Mouse (Mus musculus): Measurements from ENCODE around the gene Cdc42bpb. TPM values are rescaled to one million over a fixed set of nuclear protein-coding genes. Genes with fewer than 3 reads are reported as not detected.

Cdc42bpb gene
- polyA plus RNA-seq, 1 experiment, result 78.4 TPM

- 93% methylated on average over 11 of the region's 11 CpGs for WGBS
- Histone ChIP-seq H3K4me1 (ENCODE audit: control insufficient read depth, insufficient read depth, insufficient read length) (no peaks in the 10 kb centered on the region), H3K36me3 (ENCODE audit: control insufficient read depth, insufficient read depth, low read length) (no peaks in the 10 kb centered on the region), H3K27me3 (ENCODE audit: control insufficient read depth, insufficient read depth, low read length) (no peaks in the 10 kb centered on the region), H3K27ac (ENCODE audit: insufficient read depth, low read length) (no peak overlapping the region), H3K4me3 (ENCODE audit: extremely low read depth, insufficient read depth, insufficient read length) (no peak overlapping the region)
- DNase-seq (ENCODE audit: low read depth in 1 of 2, low spot score in 2 of 2), result no peak
- no peak for TF ChIP-seq CTCF (IDR thresholded peaks at IDR 0.05; ENCODE audit: extremely low read depth, insufficient read depth, insufficient read length, insufficient replicate concordance)
- TF ChIP-seq POLR2A (IDR thresholded peaks at IDR 0.05; ENCODE audit: low read depth, low read length), result no peak
Observed at GRCm38 (mm10) chr12:111353008-111353407, 24.5 kb downstream of the Cdc42bpb start.

DNA sequence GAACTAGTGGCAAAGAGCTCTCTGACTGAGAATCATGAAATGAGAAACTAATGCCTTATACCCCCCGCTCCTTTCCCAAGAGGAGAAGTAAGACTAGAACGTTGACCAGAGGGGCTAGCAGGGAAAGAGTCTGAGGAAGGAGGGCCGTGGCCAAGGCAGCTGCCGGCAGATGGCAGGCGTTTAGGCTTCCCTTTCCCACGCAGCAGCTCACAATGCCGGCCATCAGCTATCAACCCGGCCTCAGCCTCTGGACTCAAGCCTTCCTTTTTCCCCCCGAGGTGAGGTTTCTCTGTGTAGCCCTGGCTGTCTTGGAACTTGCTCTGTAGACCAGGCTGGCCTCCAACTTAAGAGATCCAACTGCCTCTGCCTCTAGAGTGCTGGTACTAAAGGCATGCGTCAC lies 25.0 kb downstream of the Cdc42bpb start:
- H3K27ac ChIP-seq (ENCODE audit: insufficient read depth, low read length), result no peak overlapping the region
- TF ChIP-seq CTCF (IDR thresholded peaks at IDR 0.05; ENCODE audit: extremely low read depth, insufficient read depth, insufficient read length, insufficient replicate concordance) (no peak), POLR2A (IDR thresholded peaks at IDR 0.05; ENCODE audit: low read depth, low read length) (no peak)
- WGBS, result 70% methylated on average over 10 of the region's 10 CpGs

GRCm38 (mm10) chr12:111349540-111350231 lies 27.8 kb downstream of the Cdc42bpb start:
- Histone ChIP-seq H3K4me1 (ENCODE audit: control insufficient read depth, insufficient read depth, insufficient read length) (no peaks in the 10 kb centered on the region; the same call in 1 of the 2 replicates), H3K4me3 (ENCODE audit: extremely low read depth, insufficient read depth, insufficient read length) (no peak overlapping the region), H3K27me3 (ENCODE audit: control insufficient read depth, insufficient read depth, low read length) (no peaks in the 10 kb centered on the region), H3K27ac (ENCODE audit: insufficient read depth, low read length) (no peak overlapping the region), H3K36me3 (ENCODE audit: control insufficient read depth, insufficient read depth, low read length) (no peaks in the 10 kb centered on the region)
- no peak for TF ChIP-seq POLR2A (IDR thresholded peaks at IDR 0.05; ENCODE audit: low read depth, low read length)
- TF ChIP-seq CTCF (IDR thresholded peaks at IDR 0.05; ENCODE audit: extremely low read depth, insufficient read depth, insufficient read length, insufficient replicate concordance), result no peak
- 72% methylated on average over 15 of the region's 15 CpGs for WGBS
- no peak for DNase-seq (ENCODE audit: low read depth in 1 of 2, low spot score in 2 of 2)

More for the DNA sequence above, 25.0 kb downstream of the Cdc42bpb start:
- no peak overlapping the region for H3K4me3 ChIP-seq (ENCODE audit: extremely low read depth, insufficient read depth, insufficient read length)
- no peaks in the 10 kb centered on the region for H3K27me3 ChIP-seq (ENCODE audit: control insufficient read depth, insufficient read depth, low read length)
- H3K4me1 ChIP-seq (ENCODE audit: control insufficient read depth, insufficient read depth, insufficient read length), result no peaks in the 10 kb centered on the region
- H3K36me3 ChIP-seq (ENCODE audit: control insufficient read depth, insufficient read depth, low read length), result no peaks in the 10 kb centered on the region
- no peak for DNase-seq (ENCODE audit: low read depth in 1 of 2, low spot score in 2 of 2)

- no peaks in the 10 kb centered on the region for H3K36me3 ChIP-seq (ENCODE audit: control insufficient read depth, insufficient read depth, low read length)
- no peaks in the 10 kb centered on the region; the same call in 1 of the 2 replicates for H3K4me1 ChIP-seq (ENCODE audit: control insufficient read depth, insufficient read depth, insufficient read length)
- no peak overlapping the region for H3K27ac ChIP-seq (ENCODE audit: insufficient read depth, low read length)
- no peaks in the 10 kb centered on the region for H3K27me3 ChIP-seq (ENCODE audit: control insufficient read depth, insufficient read depth, low read length)
- DNase-seq (ENCODE audit: low read depth in 1 of 2, low spot score in 2 of 2), result no peak
- WGBS, result 10% methylated on average over 1 of the region's 1 CpGs
- no peak for TF ChIP-seq CTCF (IDR thresholded peaks at IDR 0.05; ENCODE audit: extremely low read depth, insufficient read depth, insufficient read length, insufficient replicate concordance)
- no peak for TF ChIP-seq POLR2A (IDR thresholded peaks at IDR 0.05; ENCODE audit: low read depth, low read length)
- no peak overlapping the region for H3K4me3 ChIP-seq (ENCODE audit: extremely low read depth, insufficient read depth, insufficient read length)
Observed at GRCm38 (mm10) chr12:111343956-111344355, 33.6 kb downstream of the Cdc42bpb start.

GRCm38 (mm10) chr12:111340692-111341091 lies 36.8 kb downstream of the Cdc42bpb start:
- H3K27ac ChIP-seq (ENCODE audit: insufficient read depth, low read length), result no peak overlapping the region
- DNase-seq (ENCODE audit: low read depth in 1 of 2, low spot score in 2 of 2), result no peak
- no peaks in the 10 kb centered on the region for H3K4me1 ChIP-seq (ENCODE audit: control insufficient read depth, insufficient read depth, insufficient read length)
- no peak overlapping the region for H3K4me3 ChIP-seq (ENCODE audit: extremely low read depth, insufficient read depth, insufficient read length)
- H3K27me3 ChIP-seq (ENCODE audit: control insufficient read depth, insufficient read depth, low read length), result no peaks in the 10 kb centered on the region
- WGBS, result 87% methylated on average over 7 of the region's 7 CpGs
- no peaks in the 10 kb centered on the region for H3K36me3 ChIP-seq (ENCODE audit: control insufficient read depth, insufficient read depth, low read length)
- no peak for TF ChIP-seq CTCF (IDR thresholded peaks at IDR 0.05; ENCODE audit: extremely low read depth, insufficient read depth, insufficient read length, insufficient replicate concordance)
- no peak for TF ChIP-seq POLR2A (IDR thresholded peaks at IDR 0.05; ENCODE audit: low read depth, low read length)

DNA sequence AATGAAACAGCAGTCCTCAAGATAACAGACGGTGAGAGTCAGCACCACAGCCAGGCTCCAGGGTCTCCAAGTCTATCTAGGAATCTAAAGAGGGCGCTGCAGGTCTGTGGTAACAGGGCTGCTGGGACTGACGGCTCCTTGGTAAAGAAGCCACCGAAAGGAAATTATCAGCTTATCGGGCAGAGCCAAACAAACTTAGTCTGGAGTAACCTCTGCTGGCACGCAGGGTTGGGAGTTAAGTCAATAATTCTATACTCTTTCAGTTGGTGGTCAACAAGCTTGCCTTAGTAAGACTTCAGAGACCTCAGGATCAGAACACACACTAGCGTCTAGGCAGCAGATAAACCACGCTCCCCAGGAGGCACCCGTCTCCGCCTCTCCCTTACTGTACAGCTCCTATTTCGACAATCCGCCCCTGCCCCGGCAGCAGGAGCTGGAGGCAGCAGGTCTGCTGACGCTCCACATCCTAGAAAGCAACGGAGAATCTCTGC lies 39.6 kb downstream of the Cdc42bpb start:
- WGBS, result 79% methylated on average over 15 of the region's 15 CpGs
- no peaks in the 10 kb centered on the region for H3K36me3 ChIP-seq (ENCODE audit: control insufficient read depth, insufficient read depth, low read length)
- no peak overlapping the region for H3K27ac ChIP-seq (ENCODE audit: insufficient read depth, low read length)
- no peak overlapping the region for H3K4me3 ChIP-seq (ENCODE audit: extremely low read depth, insufficient read depth, insufficient read length)
- H3K27me3 ChIP-seq (ENCODE audit: control insufficient read depth, insufficient read depth, low read length), result no peaks in the 10 kb centered on the region
- no peak for DNase-seq (ENCODE audit: low read depth in 1 of 2, low spot score in 2 of 2)
- no peaks in the 10 kb centered on the region for H3K4me1 ChIP-seq (ENCODE audit: control insufficient read depth, insufficient read depth, insufficient read length)
- TF ChIP-seq POLR2A (IDR thresholded peaks at IDR 0.05; ENCODE audit: low read depth, low read length) (no peak), CTCF (IDR thresholded peaks at IDR 0.05; ENCODE audit: extremely low read depth, insufficient read depth, insufficient read length, insufficient replicate concordance) (no peak)

- H3K4me3 ChIP-seq (ENCODE audit: extremely low read depth, insufficient read depth, insufficient read length), result no peak overlapping the region
- DNase-seq (ENCODE audit: low read depth in 1 of 2, low spot score in 2 of 2), result no peak
- H3K27me3 ChIP-seq (ENCODE audit: control insufficient read depth, insufficient read depth, low read length), result no peaks in the 10 kb centered on the region
- WGBS, result 83% methylated on average over 15 of the region's 15 CpGs
- TF ChIP-seq CTCF (IDR thresholded peaks at IDR 0.05; ENCODE audit: extremely low read depth, insufficient read depth, insufficient read length, insufficient replicate concordance) (no peak), POLR2A (IDR thresholded peaks at IDR 0.05; ENCODE audit: low read depth, low read length) (no peak)
- no peaks in the 10 kb centered on the region for H3K36me3 ChIP-seq (ENCODE audit: control insufficient read depth, insufficient read depth, low read length)
- no peak overlapping the region for H3K27ac ChIP-seq (ENCODE audit: insufficient read depth, low read length)
- H3K4me1 ChIP-seq (ENCODE audit: control insufficient read depth, insufficient read depth, insufficient read length), result no peaks in the 10 kb centered on the region
Observed at GRCm38 (mm10) chr12:111333020-111333605, 44.4 kb downstream of the Cdc42bpb start.

All from spleen, adult 2 months (tissue).